Mouse (Mus musculus) olfactory bulb, adult 2 months (tissue): ENCODE measurements around the gene Tmem198. TPM values are rescaled to one million over a fixed set of nuclear protein-coding genes. Genes with fewer than 3 reads are reported as not detected.

Experiments used
- H3K27ac ChIP-seq: fragments of 200-500 bp; 2 replicates; pipeline ENCODE4 v1.5.1; 2012; ENCODE audit warnings: low read depth, low read length; ENCODE audit not compliant: insufficient read depth
- H3K4me1 ChIP-seq: fragments of 200-500 bp; 2 replicates; pipeline ENCODE4 v1.6.1; 2012; ENCODE audit warnings: low read length; ENCODE audit not compliant: control insufficient read depth, insufficient read depth
- H3K4me3 ChIP-seq: fragments of 200-500 bp; 2 replicates; pipeline ENCODE4 v1.5.1; 2012; ENCODE audit warnings: mild to moderate bottlenecking, low read depth, low read length, moderate library complexity; ENCODE audit not compliant: insufficient read depth
- CTCF ChIP-seq: fragments of 200-500 bp; IDR thresholded peaks from 2 replicates; pipeline ENCODE4 v1.5.1; 2012; ENCODE audit warnings: low read depth, mild to moderate bottlenecking, low read length, moderate library complexity; ENCODE audit not compliant: insufficient read depth
- POLR2A ChIP-seq: fragments of 200-500 bp; IDR thresholded peaks from 2 replicates; pipeline ENCODE4 v1.6.1; 2012; ENCODE audit warnings: mild to moderate bottlenecking, low read depth, low read length, moderate library complexity; ENCODE audit not compliant: insufficient read depth
- WGBS: fragments of 180-500 bp; shearing (Covaris S2); methylation state at CpG from one replicate; pipeline ENCODE4 v1.1.7; 2018; 5-methylcytosine and 5-hydroxymethylcytosine counted together
- polyA plus RNA-seq: library from polyadenylated mRNA; stranded (reverse); fragments of >200 nt; gene quantifications from 2 replicates; pipeline ENCODE4 v1.2.4, GENCODE M21; 2012; ENCODE audit warnings: low replicate concordance; ENCODE audit not compliant: missing spikeins, insufficient read depth, insufficient read length

Tmem198 gene
- polyA plus RNA-seq, 1 experiment: not detected

- H3K4me3 ChIP-seq: peak within 1 kb of the TSS; percentile 36
- TF ChIP-seq CTCF: no peak
- H3K4me1 ChIP-seq: peaks cover 84% of the 10 kb centered on the region
- 6% methylated on average over 35 of the region's 35 CpGs for WGBS
- no peak within 1 kb of the TSS; the same call in 1 of the 2 replicates for H3K27ac ChIP-seq
Measured at GRCm38 (mm10) chr1:75450314-75451005, 28.9 kb upstream of the Tmem198 start, which contains the start of gene Asic4. Asic4 (plus strand) TSS chr1:75450436.

GRCm38 (mm10) chr1:75451900-75452299 is 27.4 kb upstream of the Tmem198 start:
- Histone ChIP-seq H3K4me3 (peak overlapping the region; percentile 36), H3K4me1 (peaks cover 84% of the 10 kb centered on the region), H3K27ac (0 out of 2 replicates have a peak overlapping the region, but pooled peaks have one; percentile 19)
- TF ChIP-seq CTCF: no peak
- no peak for TF ChIP-seq POLR2A
- WGBS: 46% methylated on average over 5 of the region's 5 CpGs

- Histone ChIP-seq H3K4me3 (no peak overlapping the region), H3K27ac (0 out of 2 replicates have a peak overlapping the region, but pooled peaks have one; percentile 12), H3K4me1 (peaks cover 77% of the 10 kb centered on the region)
- TF ChIP-seq CTCF: no peak
- TF ChIP-seq POLR2A: no peak
- 75% methylated on average over 3 of the region's 3 CpGs for WGBS
Measured at GRCm38 (mm10) chr1:75455433-75455832, 23.9 kb upstream of the Tmem198 start.

GRCm38 (mm10) chr1:75455948-75456347 is 23.4 kb upstream of the Tmem198 start:
- Histone ChIP-seq H3K27ac (0 out of 2 replicates have a peak overlapping the region, but pooled peaks have one; percentile 12), H3K4me3 (no peak overlapping the region), H3K4me1 (peaks cover 73% of the 10 kb centered on the region)
- 15% methylated on average over 5 of the region's 5 CpGs for WGBS
- no peak for TF ChIP-seq POLR2A
- TF ChIP-seq CTCF: no peak

- no peak overlapping the region for H3K4me3 ChIP-seq
- TF ChIP-seq POLR2A: no peak
- peak; percentile 49; the same call in 1 of the 2 replicates for TF ChIP-seq CTCF
- WGBS: 27% methylated on average over 14 of the region's 14 CpGs
- peak overlapping the region; percentile 41 for H3K27ac ChIP-seq
- peaks cover 64% of the 10 kb centered on the region for H3K4me1 ChIP-seq
Measured at GRCm38 (mm10) chr1:75456746-75457564, 22.4 kb upstream of the Tmem198 start.

GRCm38 (mm10) chr1:75457710-75458024 is 21.7 kb upstream of the Tmem198 start:
- Histone ChIP-seq H3K4me3 (no peak overlapping the region), H3K4me1 (peaks cover 57% of the 10 kb centered on the region), H3K27ac (no peak overlapping the region)
- 13% methylated on average over 10 of the region's 10 CpGs for WGBS
- TF ChIP-seq CTCF: no peak
- no peak for TF ChIP-seq POLR2A

- H3K4me3 ChIP-seq: peak overlapping the region; percentile 20
- TF ChIP-seq CTCF (no peak), POLR2A (no peak)
- H3K27ac ChIP-seq: peak overlapping the region; percentile 33; the same call in 1 of the 2 replicates
- WGBS: 10% methylated on average over 42 of the region's 42 CpGs
- H3K4me1 ChIP-seq: peaks cover 54% of the 10 kb centered on the region
Measured at GRCm38 (mm10) chr1:75458025-75458788, 21.1 kb upstream of the Tmem198 start.

- H3K4me1 ChIP-seq: peaks cover 48% of the 10 kb centered on the region
- TF ChIP-seq CTCF: no peak
- no peak for TF ChIP-seq POLR2A
- no peak overlapping the region for H3K27ac ChIP-seq
- peak overlapping the region; percentile 20 for H3K4me3 ChIP-seq
- WGBS: 13% methylated on average over 23 of the region's 23 CpGs
Measured at GRCm38 (mm10) chr1:75458789-75459684, 20.3 kb upstream of the Tmem198 start.
